Mouse (Mus musculus): ENCODE measurements at regions not wholly inside any gene's neighbourhood (a gene's known extent, or its start where the extent isn't known, plus 50 kb on each side); places are given as distances from the start of the nearest gene placed in this dataset.

- TF ChIP-seq CTCF (IDR thresholded peaks at IDR 0.05; ENCODE audit: insufficient read depth, low read depth, low read length) (no peak), POLR2A (IDR thresholded peaks at IDR 0.05; ENCODE audit: insufficient read depth, low read depth, low read length) (no peak)
These were observed 58.1 kb upstream of the Slc38a2 start for GRCm38 (mm10) chr15:96757446-96758198.

All from olfactory bulb, adult 2 months (tissue).